Mouse (Mus musculus) G1E (cell line): ENCODE results near the gene Dmwd. TPM values are rescaled to one million over a fixed set of nuclear protein-coding genes. Genes with fewer than 3 reads are reported as not detected.

Experiments used
- ATAC-seq: 2 replicates; pipeline ENCODE4 v1.8.0; 2016; ENCODE audit warnings: mild to moderate bottlenecking; ENCODE audit not compliant: insufficient number of reproducible peaks, poor library complexity, low FRiP score, severe bottlenecking; ENCODE audit errors: extremely low read depth
- DNase-seq: peaks from one replicate; pipeline ENCODE4 v3.0.0; 2012; ENCODE audit warnings: low spot score
- H3K27me3 ChIP-seq: 2 replicates; pipeline ENCODE4 v1.6.1; 2012; ENCODE audit warnings: mild to moderate bottlenecking, low read length, inconsistent platforms; ENCODE audit not compliant: insufficient read depth
- H3K36me3 ChIP-seq: replicated peaks from 2 replicates; pipeline ENCODE3; 2012; ENCODE audit warnings: mild to moderate bottlenecking, inconsistent platforms
- H3K4me1 ChIP-seq: 2 replicates; pipeline ENCODE4 v1.6.1; 2012; ENCODE audit warnings: low read depth, low read length, inconsistent platforms, mixed read lengths; ENCODE audit not compliant: insufficient read depth
- H3K4me3 ChIP-seq: 2 replicates; pipeline ENCODE4 v1.5.1; 2012; ENCODE audit warnings: low read depth, mild to moderate bottlenecking, inconsistent platforms, low read length, moderate library complexity, mixed read lengths
- H3K9me3 ChIP-seq: replicated peaks from 2 replicates; pipeline ENCODE4 v1.6.1; 2012; ENCODE audit warnings: inconsistent platforms
- CTCF ChIP-seq: IDR thresholded peaks from 2 replicates; pipeline ENCODE4 v1.5.1; 2012; ENCODE audit warnings: low read depth, low read length, inconsistent platforms, mixed read lengths
- GATA1 ChIP-seq: IDR thresholded peaks from 2 replicates; pipeline ENCODE4 v1.6.1; 2012; ENCODE audit warnings: borderline replicate concordance, low read length, inconsistent platforms, mixed read lengths
- GATA2 ChIP-seq: IDR thresholded peaks from 2 replicates; pipeline ENCODE4 v1.6.1; 2012; ENCODE audit warnings: low read depth, low read length, inconsistent platforms, borderline replicate concordance
- POLR2AphosphoS5 ChIP-seq: IDR thresholded peaks from 2 replicates; pipeline ENCODE4 v1.6.1; 2012; ENCODE audit warnings: low read depth, low read length, inconsistent platforms; ENCODE audit not compliant: insufficient replicate concordance
- TAL1 ChIP-seq: conservative IDR thresholded peaks from 2 replicates; pipeline ENCODE4 v1.6.1; 2012; ENCODE audit warnings: low read depth, low read length, inconsistent platforms, mixed read lengths
- polyA plus RNA-seq: library from polyadenylated mRNA; stranded (reverse); fragments of >175 nt; gene quantifications from 2 replicates; pipeline ENCODE4 v1.2.3, GENCODE M21; 2012
- total RNA-seq, 2 experiments: library from RNA; stranded (forward) in 1 of 2; stranded (reverse) in 1 of 2; fragments of 200-1000 nt in 1 of 2; fragments of >200 nt in 1 of 2; fragmentation: Nextera tagmentation in 1 of 2; gene quantifications; 2 replicates each; pipeline ENCODE4 v1.2.3; 2014 to 2017

Gene Dmwd
- total and polyA plus RNA-seq, 3 experiments, result 22.4 to 141 (median 36.2) TPM

DNA sequence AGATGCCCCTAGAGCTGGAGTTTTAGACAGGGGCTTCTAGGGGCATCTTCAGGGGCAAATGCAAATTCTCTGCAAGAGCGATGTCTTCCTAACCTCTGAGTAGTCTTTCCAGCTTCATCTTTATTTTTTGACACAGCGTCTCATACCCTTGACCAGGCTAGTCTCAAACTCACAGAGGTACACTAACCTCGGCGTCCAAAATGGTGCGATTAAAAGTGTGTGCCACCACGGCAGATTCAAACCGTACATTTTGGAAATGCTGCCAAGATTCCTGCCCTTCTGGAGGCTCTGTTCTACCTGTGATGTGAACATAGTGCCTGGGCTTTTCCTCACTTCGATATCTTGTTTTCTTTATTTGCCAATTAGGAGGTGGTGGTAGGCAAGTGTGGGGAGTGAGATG, 43.1 kb downstream of the Dmwd start:
- DNase-seq, result no peak
- no peak overlapping the region; the same call in 1 of the 2 replicates for H3K4me3 ChIP-seq
- TF ChIP-seq POLR2AphosphoS5 (no peak), GATA1 (no peak), GATA2 (no peak)
- peaks cover 7% of the 10 kb centered on the region for H3K9me3 ChIP-seq
- H3K36me3 ChIP-seq, result peaks cover 11% of the 10 kb centered on the region
- no peak for ATAC-seq
- no peaks in the 10 kb centered on the region; the same call in 1 of the 2 replicates for H3K27me3 ChIP-seq
- peaks cover 24% of the 10 kb centered on the region for H3K4me1 ChIP-seq

DNA sequence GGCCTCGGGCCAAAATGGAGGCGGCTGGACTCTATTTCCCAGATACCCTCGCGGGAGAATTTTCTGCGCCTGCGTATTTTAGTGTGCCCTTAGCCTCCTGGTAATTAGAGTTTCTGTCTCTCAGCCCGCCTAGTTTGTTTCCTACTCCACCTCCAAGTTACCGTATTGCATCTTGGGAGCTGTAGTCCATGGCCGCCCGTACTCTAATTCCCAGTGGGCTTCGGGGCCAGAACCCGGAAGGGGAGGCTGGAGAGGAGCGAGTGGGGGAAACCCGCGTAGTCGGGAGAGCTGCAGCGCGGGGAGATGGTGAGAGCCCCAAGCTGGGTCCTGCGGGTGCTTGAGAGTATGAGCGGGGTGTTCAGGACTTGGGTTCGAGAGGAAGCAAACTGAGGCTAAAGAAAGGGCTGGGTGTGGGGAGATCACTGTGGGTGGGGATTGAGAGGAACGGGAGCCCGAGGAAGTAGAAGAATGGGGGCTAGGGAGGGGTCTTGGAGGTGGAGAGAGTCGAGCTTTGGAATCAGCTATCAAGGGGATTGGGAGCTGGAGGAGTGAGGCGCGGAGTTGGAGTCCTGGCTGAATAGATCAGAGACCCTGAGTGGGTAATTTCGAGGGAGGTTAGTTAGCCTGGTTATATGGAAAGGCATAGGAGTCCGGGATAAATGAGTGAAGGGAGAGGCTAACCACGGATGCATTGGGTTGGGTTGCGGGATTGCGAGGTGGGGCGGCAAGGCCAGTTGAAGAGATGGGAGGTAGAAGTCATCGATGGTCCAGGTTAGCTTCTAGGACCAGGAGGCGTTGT, 43.8 kb downstream of the Dmwd start, which contains the start of gene Fbxo46:
Fbxo46 (plus strand) TSS at position 229 of the 799 bp plus-strand sequence.
- ATAC-seq (peak; percentile 99), DNase-seq (peak; percentile 91)
- no peak for TF ChIP-seq CTCF
- no peak for TF ChIP-seq TAL1
- TF ChIP-seq GATA2, result no peak
- no peak for TF ChIP-seq POLR2AphosphoS5
- TF ChIP-seq GATA1, result no peak
- H3K36me3 ChIP-seq, result peaks cover 19% of the 10 kb centered on the region
- no peaks in the 10 kb centered on the region; the same call in 1 of the 2 replicates for H3K27me3 ChIP-seq
- peaks cover 7% of the 10 kb centered on the region for H3K9me3 ChIP-seq
- peaks cover 24% of the 10 kb centered on the region for H3K4me1 ChIP-seq
- peak within 1 kb of the TSS; percentile 77 for H3K4me3 ChIP-seq

DNA sequence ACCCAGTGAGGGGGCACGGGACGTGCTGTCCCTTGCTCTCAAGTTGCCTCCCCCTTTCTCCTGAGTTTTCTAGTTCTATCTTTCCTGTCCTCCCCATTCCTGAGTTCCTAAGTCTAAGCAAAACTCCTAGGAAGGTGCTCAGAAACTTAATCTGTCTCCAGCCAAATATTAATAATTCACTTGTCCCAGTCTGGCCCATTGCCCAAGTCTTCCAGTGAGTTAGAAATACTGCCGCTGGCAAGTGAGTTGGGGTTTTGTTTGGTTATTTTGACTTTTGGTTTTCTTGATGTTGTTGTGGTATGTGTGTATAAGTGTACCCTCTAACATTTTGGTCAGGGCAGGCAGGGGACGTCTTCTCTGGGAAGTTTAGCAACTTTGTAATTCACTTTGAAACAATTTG, 45.7 kb downstream of the Dmwd start:
- Histone ChIP-seq H3K36me3 (peaks cover 36% of the 10 kb centered on the region), H3K4me1 (peaks cover 24% of the 10 kb centered on the region)

DNA sequence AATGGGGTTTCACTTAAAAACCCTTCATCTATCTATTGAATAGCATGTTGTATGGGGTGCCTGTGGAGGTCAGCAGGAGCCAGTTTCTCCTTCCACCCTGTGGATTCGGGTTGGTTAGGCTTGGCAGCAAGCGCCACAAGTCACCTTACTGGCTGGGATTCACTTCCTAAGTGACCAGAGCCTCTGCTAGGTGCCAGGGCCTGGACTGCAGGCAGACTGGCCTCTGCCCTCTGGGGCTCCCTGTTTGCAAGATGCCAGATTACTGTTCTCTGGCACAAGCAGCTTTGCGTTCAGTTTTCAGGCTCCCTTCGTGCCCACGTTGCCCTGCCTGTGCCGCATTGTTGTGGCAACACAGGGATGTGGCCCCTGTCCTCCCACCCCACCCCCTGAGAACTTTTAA, 48.7 kb downstream of the Dmwd start:
- Histone ChIP-seq H3K36me3 (peaks cover 64% of the 10 kb centered on the region), H3K9me3 (no peaks in the 10 kb centered on the region), H3K4me3 (no peak overlapping the region), H3K4me1 (peaks cover 26% of the 10 kb centered on the region), H3K27me3 (no peaks in the 10 kb centered on the region)
- ATAC-seq (no peak), DNase-seq (no peak)
- TF ChIP-seq POLR2AphosphoS5 (no peak), CTCF (no peak), TAL1 (no peak), GATA2 (no peak), GATA1 (no peak)

More for the DNA sequence above, 45.7 kb downstream of the Dmwd start:
- no peak overlapping the region for H3K4me3 ChIP-seq
- peaks cover 7% of the 10 kb centered on the region for H3K9me3 ChIP-seq
- H3K27me3 ChIP-seq, result no peaks in the 10 kb centered on the region; the same call in 1 of the 2 replicates
- DNase-seq (no peak), ATAC-seq (no peak)
- TF ChIP-seq GATA1, result no peak
- no peak for TF ChIP-seq GATA2
- TF ChIP-seq TAL1, result no peak
- no peak for TF ChIP-seq POLR2AphosphoS5
- TF ChIP-seq CTCF, result no peak

DNA sequence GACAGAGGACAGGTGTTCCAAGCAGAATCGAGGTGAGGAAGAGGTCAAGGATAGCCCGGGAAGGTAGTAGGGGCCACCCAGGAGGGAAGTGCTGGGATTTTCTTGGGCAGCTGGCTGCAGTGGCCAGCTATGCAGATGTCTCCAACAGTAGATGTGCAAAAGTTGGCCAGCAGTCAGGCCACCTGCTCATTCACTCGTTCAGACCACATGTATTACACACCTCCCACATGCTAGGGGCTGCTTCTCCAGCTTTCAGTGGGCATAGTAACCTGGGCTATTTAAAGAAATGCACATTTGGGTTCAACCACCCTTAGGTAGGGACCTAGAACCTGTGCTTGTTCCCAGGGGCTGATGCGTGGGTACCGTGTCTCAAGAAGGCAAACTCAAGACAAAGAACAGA, 51.7 kb downstream of the Dmwd start:
- TF ChIP-seq POLR2AphosphoS5 (no peak), GATA2 (no peak), CTCF (no peak), GATA1 (no peak), TAL1 (no peak)
- ATAC-seq (no peak), DNase-seq (no peak)
- Histone ChIP-seq H3K36me3 (peaks cover 70% of the 10 kb centered on the region), H3K27me3 (no peaks in the 10 kb centered on the region), H3K4me3 (no peak overlapping the region), H3K9me3 (no peaks in the 10 kb centered on the region), H3K4me1 (peaks cover 23% of the 10 kb centered on the region)

DNA sequence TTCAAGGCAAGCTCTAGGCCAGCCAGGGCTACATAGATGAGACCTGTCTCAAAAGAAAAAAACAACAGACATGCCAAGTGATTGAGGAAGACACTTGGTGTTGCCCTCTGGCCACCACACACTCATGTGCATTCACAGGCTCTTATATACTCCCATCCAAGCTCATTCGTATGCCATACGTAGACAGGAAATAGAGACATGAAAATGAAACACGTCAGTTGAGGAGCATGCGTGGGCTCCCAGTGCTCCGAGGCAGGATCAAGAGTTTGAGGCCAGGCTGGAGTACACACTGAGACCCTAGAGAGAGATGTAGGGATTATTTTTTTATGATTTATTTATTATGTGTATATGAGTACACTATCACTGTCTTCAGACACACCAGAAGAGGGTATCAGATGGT, 53.4 kb downstream of the Dmwd start:
- ATAC-seq (no peak), DNase-seq (no peak)
- no peaks in the 10 kb centered on the region for H3K27me3 ChIP-seq
- no peak overlapping the region for H3K4me3 ChIP-seq
- peaks cover 23% of the 10 kb centered on the region for H3K4me1 ChIP-seq
- TF ChIP-seq GATA2, result no peak
- TF ChIP-seq POLR2AphosphoS5, result no peak
- no peak for TF ChIP-seq CTCF
- TF ChIP-seq GATA1, result no peak
- no peak for TF ChIP-seq TAL1
- H3K36me3 ChIP-seq, result peaks cover 76% of the 10 kb centered on the region
- no peaks in the 10 kb centered on the region for H3K9me3 ChIP-seq
